Mouse (Mus musculus) midbrain, embryonic 16.5 days (tissue): Measurements from ENCODE around the gene Srp72. TPM values are rescaled to one million over a fixed set of nuclear protein-coding genes. Genes with fewer than 3 reads are reported as not detected.
"Not testable (repeated sequence)": the region's sequence is repeated elsewhere in the genome, so short reads cannot be mapped to it uniquely, and the experiment has no call there.

Experiments used
- ATAC-seq: fragments of 200-750 bp; cut with Nextera tagmentation; 2 replicates; pipeline ENCODE4 v1.8.0; 2017; ENCODE audit warnings: moderate TSS enrichment
- H3K27ac ChIP-seq: fragments of 300-500 bp; sonication (generic); 2 replicates; pipeline ENCODE4 v1.5.1; 2014; ENCODE audit warnings: mild to moderate bottlenecking, low read length, mixed read lengths
- H3K27me3 ChIP-seq: fragments of 300-500 bp; sonication (generic); 2 replicates; pipeline ENCODE4 v1.6.1; 2014; ENCODE audit warnings: low read depth, low read length, mixed read lengths; ENCODE audit not compliant: control insufficient read depth, insufficient read depth
- H3K36me3 ChIP-seq: fragments of 300-500 bp; sonication (generic); 2 replicates; pipeline ENCODE4 v1.6.1; 2014; ENCODE audit warnings: mild to moderate bottlenecking, low read length, moderate library complexity, mixed read lengths; ENCODE audit not compliant: control insufficient read depth, insufficient read depth
- H3K4me1 ChIP-seq: fragments of 300-500 bp; sonication (generic); 2 replicates; pipeline ENCODE4 v1.6.1; 2014; ENCODE audit warnings: mild to moderate bottlenecking, low read length, mixed read lengths; ENCODE audit not compliant: control insufficient read depth, insufficient read depth
- H3K4me2 ChIP-seq: fragments of 300-500 bp; sonication (generic); 2 replicates; pipeline ENCODE4 v1.6.1; 2014; ENCODE audit warnings: mild to moderate bottlenecking, low read length, mixed read lengths
- H3K4me3 ChIP-seq: fragments of 300-500 bp; sonication (generic); 2 replicates; pipeline ENCODE4 v1.5.1; 2014; ENCODE audit warnings: low read depth, mild to moderate bottlenecking, low read length, moderate library complexity, mixed read lengths
- H3K9ac ChIP-seq: fragments of 300-500 bp; sonication (generic); 2 replicates; pipeline ENCODE4 v1.6.1; 2014; ENCODE audit warnings: low read depth, low read length, mixed read lengths
- H3K9me3 ChIP-seq: fragments of 300-500 bp; sonication (generic); replicated peaks from 2 replicates; pipeline ENCODE4 v1.6.1; 2014; ENCODE audit warnings: mild to moderate bottlenecking, low read length, mixed read lengths; ENCODE audit not compliant: control insufficient read depth, poor library complexity, severe bottlenecking
- WGBS: fragments of 180-500 bp; shearing (Covaris S2); extraction: QIAGEN DNeasy Blood & Tissue Kit; methylation state at CpG from one replicate; pipeline ENCODE4 v1.1.7; 2014; 5-methylcytosine and 5-hydroxymethylcytosine counted together
- polyA plus RNA-seq: library from polyadenylated mRNA; unstranded; fragments of >200 nt; fragmentation: Nextera tagmentation; extraction: Ambion mirVana; gene quantifications from 2 replicates; pipeline ENCODE4 v1.2.1, GENCODE M21; 2015

Srp72 gene
- polyA plus RNA-seq, 1 experiment from 2014 or later, result 92.4 TPM

- Histone ChIP-seq H3K36me3 (peaks cover 29% of the 10 kb centered on the region), H3K27me3 (no peaks in the 10 kb centered on the region), H3K4me1 (no peaks in the 10 kb centered on the region; the same call in none of the 2 replicates), H3K27ac (no peak overlapping the region), H3K4me2 (no peak overlapping the region), H3K9me3 (no peaks in the 10 kb centered on the region), H3K4me3 (no peak overlapping the region), H3K9ac (no peak overlapping the region)
- WGBS, result 94% methylated on average over 1 of the region's 1 CpGs
- no peak for ATAC-seq
These were observed 16.5 kb upstream of the Srp72 start for GRCm38 (mm10) chr5:76957954-76958353.

GRCm38 (mm10) chr5:76959587-76959986 is 14.9 kb upstream of the Srp72 start:
- 89% methylated on average over 5 of the region's 5 CpGs for WGBS
- ATAC-seq, result no peak
- Histone ChIP-seq H3K4me3 (no peak overlapping the region), H3K36me3 (peaks cover 33% of the 10 kb centered on the region), H3K4me2 (no peak overlapping the region), H3K27me3 (no peaks in the 10 kb centered on the region), H3K9me3 (no peaks in the 10 kb centered on the region), H3K4me1 (no peaks in the 10 kb centered on the region), H3K9ac (no peak overlapping the region), H3K27ac (no peak overlapping the region)

- no peak for ATAC-seq
These were observed 11.9 kb upstream of the Srp72 start for GRCm38 (mm10) chr5:76962545-76962944.

GRCm38 (mm10) chr5:76964651-76965050 is 9.8 kb upstream of the Srp72 start:
- H3K4me1 ChIP-seq, result no peaks in the 10 kb centered on the region
- H3K4me2 ChIP-seq, result no peak overlapping the region
- 95% methylated on average over 3 of the region's 3 CpGs for WGBS
- no peaks in the 10 kb centered on the region for H3K27me3 ChIP-seq
- no peaks in the 10 kb centered on the region for H3K9me3 ChIP-seq
- ATAC-seq, result no peak
- 0 out of 2 replicates have a peak overlapping the region, but pooled peaks have one; percentile 25 for H3K9ac ChIP-seq
- no peak overlapping the region for H3K27ac ChIP-seq
- H3K36me3 ChIP-seq, result peaks cover 16% of the 10 kb centered on the region
- no peak overlapping the region for H3K4me3 ChIP-seq

More at GRCm38 (mm10) chr5:76962545-76962944, 11.9 kb upstream of the Srp72 start:
- H3K27me3 ChIP-seq, result no peaks in the 10 kb centered on the region
- peaks cover 27% of the 10 kb centered on the region for H3K36me3 ChIP-seq
- no peaks in the 10 kb centered on the region for H3K4me1 ChIP-seq
- no peak overlapping the region for H3K4me2 ChIP-seq
- WGBS, result 83% methylated on average over 11 of the region's 11 CpGs
- H3K9me3 ChIP-seq, result no peaks in the 10 kb centered on the region
- H3K9ac ChIP-seq, result no peak overlapping the region
- H3K27ac ChIP-seq, result no peak overlapping the region
- H3K4me3 ChIP-seq, result no peak overlapping the region

- no peak overlapping the region for H3K27ac ChIP-seq
- no peak overlapping the region for H3K4me2 ChIP-seq
- H3K9me3 ChIP-seq, result no peaks in the 10 kb centered on the region
- no peaks in the 10 kb centered on the region for H3K27me3 ChIP-seq
- ATAC-seq, result no peak
- H3K4me1 ChIP-seq, result peaks cover 9% of the 10 kb centered on the region
- no peak overlapping the region for H3K4me3 ChIP-seq
- WGBS, result 82% methylated on average over 5 of the region's 5 CpGs
- H3K36me3 ChIP-seq, result peaks cover 11% of the 10 kb centered on the region
- no peak overlapping the region for H3K9ac ChIP-seq
These were observed 5.2 kb upstream of the Srp72 start for GRCm38 (mm10) chr5:76969250-76969649.

- not testable (repeated sequence) for H3K9me3 ChIP-seq, H3K4me2 ChIP-seq, H3K27ac ChIP-seq, H3K4me3 ChIP-seq, H3K27me3 ChIP-seq, ATAC-seq, H3K9ac ChIP-seq
- 90% methylated on average over 1 of the region's 1 CpGs for WGBS
- Histone ChIP-seq H3K36me3 (peaks cover 10% of the 10 kb centered on the region), H3K4me1 (peaks cover 16% of the 10 kb centered on the region)
These were observed 3.4 kb upstream of the Srp72 start for GRCm38 (mm10) chr5:76971115-76971514.

GRCm38 (mm10) chr5:76973488-76973887 is 995 bp upstream of the Srp72 start:
- 73% methylated on average over 3 of the region's 3 CpGs for WGBS
- no peak for ATAC-seq
- Histone ChIP-seq H3K27me3 (no peaks in the 10 kb centered on the region), H3K36me3 (peaks cover 5% of the 10 kb centered on the region; the same call in 1 of the 2 replicates), H3K9me3 (no peaks in the 10 kb centered on the region), H3K4me2 (peak overlapping the region; percentile 84), H3K27ac (no peak overlapping the region), H3K4me1 (peaks cover 16% of the 10 kb centered on the region), H3K4me3 (peak overlapping the region; percentile 88), H3K9ac (peak overlapping the region; percentile 87; the same call in 1 of the 2 replicates)

- H3K4me1 ChIP-seq, result peaks cover 16% of the 10 kb centered on the region
- peak; percentile 65 for ATAC-seq
- peak overlapping the region; percentile 84 for H3K4me2 ChIP-seq
- 3% methylated on average over 17 of the region's 17 CpGs for WGBS
- H3K27ac ChIP-seq, result peak overlapping the region; percentile 62
- H3K36me3 ChIP-seq, result 0 out of 2 replicates have a peak, but pooled peaks cover under 1% of the 10 kb centered on the region
- H3K9me3 ChIP-seq, result no peaks in the 10 kb centered on the region
- H3K9ac ChIP-seq, result peak overlapping the region; percentile 87
- H3K4me3 ChIP-seq, result peak overlapping the region; percentile 88
- H3K27me3 ChIP-seq, result no peaks in the 10 kb centered on the region
These were observed 303 bp upstream of the Srp72 start for GRCm38 (mm10) chr5:76974207-76974553.

- peak overlapping the region; percentile 72 for H3K4me2 ChIP-seq
- peak overlapping the region; percentile 87; the same call in 1 of the 2 replicates for H3K9ac ChIP-seq
- H3K4me1 ChIP-seq, result peaks cover 16% of the 10 kb centered on the region
- peak overlapping the region; percentile 88 for H3K4me3 ChIP-seq
- H3K36me3 ChIP-seq, result peaks cover 10% of the 10 kb centered on the region
- 87% methylated on average over 8 of the region's 8 CpGs for WGBS
- ATAC-seq, result no peak
- no peaks in the 10 kb centered on the region for H3K27me3 ChIP-seq
- no peaks in the 10 kb centered on the region for H3K9me3 ChIP-seq
- H3K27ac ChIP-seq, result no peak overlapping the region
These were observed 1.3 kb downstream of the Srp72 start for GRCm38 (mm10) chr5:76975736-76976135.
